Mouse (Mus musculus): ENCODE measurements around the gene Mbnl2. TPM values are rescaled to one million over a fixed set of nuclear protein-coding genes. Genes with fewer than 3 reads are reported as not detected.

Gene Mbnl2
- polyA plus RNA-seq, 1 experiment from 2014 or later, result 163 TPM

- Histone ChIP-seq H3K9me3 (no peaks in the 10 kb centered on the region), H3K4me1 (0 out of 2 replicates have a peak, but pooled peaks cover 2% of the 10 kb centered on the region), H3K4me2 (no peak overlapping the region), H3K27me3 (no peaks in the 10 kb centered on the region), H3K4me3 (no peak overlapping the region), H3K27ac (0 out of 2 replicates have a peak overlapping the region, but pooled peaks have one; percentile 27), H3K36me3 (peaks cover 59% of the 10 kb centered on the region), H3K9ac (no peak overlapping the region)
- ATAC-seq (ENCODE audit: insufficient number of reproducible peaks, low FRiP score, low TSS enrichment, low read depth), result 0 out of 2 replicates have a peak, but pooled peaks have one; percentile 52
- 58% methylated on average over 9 of the region's 9 CpGs for WGBS
These were observed 141.4 kb downstream of the Mbnl2 start for GRCm38 (mm10) chr14:120416886-120417285.

GRCm38 (mm10) chr14:120418964-120419363, 143.5 kb downstream of the Mbnl2 start:
- H3K4me3 ChIP-seq, result no peak overlapping the region
- H3K36me3 ChIP-seq, result peaks cover 63% of the 10 kb centered on the region
- no peak overlapping the region for H3K27ac ChIP-seq
- 69% methylated on average over 14 of the region's 14 CpGs for WGBS
- H3K27me3 ChIP-seq, result no peaks in the 10 kb centered on the region
- ATAC-seq (ENCODE audit: insufficient number of reproducible peaks, low FRiP score, low TSS enrichment, low read depth), result no peak
- H3K9ac ChIP-seq, result no peak overlapping the region
- H3K4me2 ChIP-seq, result no peak overlapping the region
- H3K9me3 ChIP-seq, result no peaks in the 10 kb centered on the region
- H3K4me1 ChIP-seq, result 0 out of 2 replicates have a peak, but pooled peaks cover 2% of the 10 kb centered on the region

GRCm38 (mm10) chr14:120428497-120428896, 153.0 kb downstream of the Mbnl2 start:
- WGBS, result 83% methylated on average over 5 of the region's 5 CpGs
- ATAC-seq (ENCODE audit: insufficient number of reproducible peaks, low FRiP score, low TSS enrichment, low read depth), result no peak
- H3K4me3 ChIP-seq, result no peak overlapping the region
- H3K9me3 ChIP-seq, result 0 out of 2 replicates have a peak, but pooled peaks cover 7% of the 10 kb centered on the region
- H3K36me3 ChIP-seq, result peaks cover 49% of the 10 kb centered on the region
- no peak overlapping the region for H3K4me2 ChIP-seq
- H3K27ac ChIP-seq, result no peak overlapping the region
- no peaks in the 10 kb centered on the region for H3K27me3 ChIP-seq
- no peaks in the 10 kb centered on the region for H3K4me1 ChIP-seq
- H3K9ac ChIP-seq, result no peak overlapping the region

GRCm38 (mm10) chr14:120432773-120433172, 157.3 kb downstream of the Mbnl2 start:
- ATAC-seq (ENCODE audit: insufficient number of reproducible peaks, low FRiP score, low TSS enrichment, low read depth), result no peak
- peaks cover 8% of the 10 kb centered on the region for H3K4me1 ChIP-seq
- H3K4me3 ChIP-seq, result no peak overlapping the region
- H3K36me3 ChIP-seq, result peaks cover 17% of the 10 kb centered on the region
- no peak overlapping the region for H3K9ac ChIP-seq
- no peak overlapping the region for H3K4me2 ChIP-seq
- H3K27me3 ChIP-seq, result no peaks in the 10 kb centered on the region
- H3K27ac ChIP-seq, result no peak overlapping the region
- H3K9me3 ChIP-seq, result no peaks in the 10 kb centered on the region

- Histone ChIP-seq H3K9me3 (no peaks in the 10 kb centered on the region), H3K36me3 (peaks cover 15% of the 10 kb centered on the region), H3K4me3 (no peak overlapping the region), H3K27me3 (no peaks in the 10 kb centered on the region), H3K4me2 (peak overlapping the region; percentile 27; the same call in 1 of the 2 replicates), H3K9ac (no peak overlapping the region), H3K27ac (peak overlapping the region; percentile 86), H3K4me1 (peaks cover 8% of the 10 kb centered on the region)
- ATAC-seq (ENCODE audit: insufficient number of reproducible peaks, low FRiP score, low TSS enrichment, low read depth), result peak; percentile 81
- 30% methylated on average over 8 of the region's 8 CpGs for WGBS
These were observed 158.5 kb downstream of the Mbnl2 start for GRCm38 (mm10) chr14:120433931-120434398.

GRCm38 (mm10) chr14:120434831-120435230, 159.4 kb downstream of the Mbnl2 start:
- Histone ChIP-seq H3K36me3 (peaks cover 14% of the 10 kb centered on the region), H3K9ac (no peak overlapping the region), H3K4me1 (peaks cover 8% of the 10 kb centered on the region), H3K27me3 (no peaks in the 10 kb centered on the region), H3K4me2 (no peak overlapping the region), H3K4me3 (no peak overlapping the region), H3K9me3 (no peaks in the 10 kb centered on the region), H3K27ac (peak overlapping the region; percentile 67)
- WGBS, result 27% methylated on average over 1 of the region's 1 CpGs
- 0 out of 2 replicates have a peak, but pooled peaks have one; percentile 35 for ATAC-seq (ENCODE audit: insufficient number of reproducible peaks, low FRiP score, low TSS enrichment, low read depth)

- no peak for ATAC-seq (ENCODE audit: insufficient number of reproducible peaks, low FRiP score, low TSS enrichment, low read depth)
- Histone ChIP-seq H3K9ac (no peak overlapping the region), H3K4me1 (peaks cover 6% of the 10 kb centered on the region), H3K4me2 (no peak overlapping the region), H3K27me3 (no peaks in the 10 kb centered on the region), H3K27ac (no peak overlapping the region), H3K9me3 (no peaks in the 10 kb centered on the region), H3K4me3 (no peak overlapping the region), H3K36me3 (peaks cover 10% of the 10 kb centered on the region)
These were observed 165.2 kb downstream of the Mbnl2 start for GRCm38 (mm10) chr14:120440716-120441115.

- Histone ChIP-seq H3K9me3 (no peaks in the 10 kb centered on the region), H3K27me3 (no peaks in the 10 kb centered on the region), H3K27ac (no peak overlapping the region), H3K9ac (no peak overlapping the region), H3K36me3 (peaks cover 10% of the 10 kb centered on the region), H3K4me1 (peaks cover 6% of the 10 kb centered on the region), H3K4me3 (no peak overlapping the region), H3K4me2 (no peak overlapping the region)
- no peak for ATAC-seq (ENCODE audit: insufficient number of reproducible peaks, low FRiP score, low TSS enrichment, low read depth)
- WGBS, result 41% methylated on average over 4 of the region's 4 CpGs
These were observed 165.8 kb downstream of the Mbnl2 start for GRCm38 (mm10) chr14:120441256-120441655.

- no peak overlapping the region for H3K9ac ChIP-seq
- H3K27me3 ChIP-seq, result no peaks in the 10 kb centered on the region
- peak overlapping the region; percentile 24; the same call in 1 of the 2 replicates for H3K27ac ChIP-seq
- H3K4me1 ChIP-seq, result peaks cover 6% of the 10 kb centered on the region
- WGBS, result 62% methylated on average over 13 of the region's 13 CpGs
- no peaks in the 10 kb centered on the region for H3K9me3 ChIP-seq
- no peak overlapping the region for H3K4me2 ChIP-seq
- 0 out of 2 replicates have a peak, but pooled peaks have one; percentile 35 for ATAC-seq (ENCODE audit: insufficient number of reproducible peaks, low FRiP score, low TSS enrichment, low read depth)
- H3K36me3 ChIP-seq, result peaks cover 9% of the 10 kb centered on the region
- H3K4me3 ChIP-seq, result no peak overlapping the region
These were observed 166.4 kb downstream of the Mbnl2 start for GRCm38 (mm10) chr14:120441836-120442235.

GRCm38 (mm10) chr14:120454221-120454620, 178.8 kb downstream of the Mbnl2 start:
- 95% methylated on average over 7 of the region's 7 CpGs for whole genome bisulfite sequencing
- H3K4me2 ChIP-seq, result no peak overlapping the region
- H3K9me3 ChIP-seq, result no peaks in the 10 kb centered on the region
- no peaks in the 10 kb centered on the region for H3K27me3 ChIP-seq
- no peaks in the 10 kb centered on the region for H3K36me3 ChIP-seq
- ATAC-seq (ENCODE audit: insufficient number of reproducible peaks, low FRiP score, low TSS enrichment, low read depth), result no peak
- H3K4me3 ChIP-seq, result no peak overlapping the region
- H3K9ac ChIP-seq, result no peak overlapping the region
- H3K27ac ChIP-seq, result no peak overlapping the region
- H3K4me1 ChIP-seq, result no peaks in the 10 kb centered on the region

- WGBS, result 91% methylated on average over 3 of the region's 3 CpGs
- H3K4me2 ChIP-seq, result no peak overlapping the region
- no peaks in the 10 kb centered on the region for H3K36me3 ChIP-seq
- H3K4me3 ChIP-seq, result no peak overlapping the region
- ATAC-seq (ENCODE audit: insufficient number of reproducible peaks, low FRiP score, low TSS enrichment, low read depth), result no peak
- no peak overlapping the region for H3K9ac ChIP-seq
- no peaks in the 10 kb centered on the region for H3K4me1 ChIP-seq
- H3K27ac ChIP-seq, result no peak overlapping the region
- H3K27me3 ChIP-seq, result no peaks in the 10 kb centered on the region
- H3K9me3 ChIP-seq, result no peaks in the 10 kb centered on the region
These were observed 188.7 kb downstream of the Mbnl2 start for GRCm38 (mm10) chr14:120463938-120464727.

- 77% methylated on average over 4 of the region's 4 CpGs for WGBS
- ATAC-seq (ENCODE audit: insufficient number of reproducible peaks, low FRiP score, low TSS enrichment, low read depth), result no peak
These were observed 191.3 kb downstream of the Mbnl2 start for GRCm38 (mm10) chr14:120466816-120467215.

More at GRCm38 (mm10) chr14:120466816-120467215, 191.3 kb downstream of the Mbnl2 start:
- no peak overlapping the region for H3K27ac ChIP-seq
- no peak overlapping the region for H3K9ac ChIP-seq
- H3K4me3 ChIP-seq, result no peak overlapping the region
- no peaks in the 10 kb centered on the region for H3K9me3 ChIP-seq
- H3K36me3 ChIP-seq, result no peaks in the 10 kb centered on the region
- H3K27me3 ChIP-seq, result no peaks in the 10 kb centered on the region
- no peaks in the 10 kb centered on the region for H3K4me1 ChIP-seq
- no peak overlapping the region for H3K4me2 ChIP-seq
